Mouse (Mus musculus) left cerebral cortex, postnatal 10 days (tissue): ENCODE data around the gene Rgl1. TPM values are rescaled to one million over a fixed set of nuclear protein-coding genes. Genes with fewer than 3 reads are reported as not detected.

ENCODE experiments used
- DNase-seq, 2 experiments: peaks; one replicate each; pipeline ENCODE4 v3.0.0; 2021 to 2022; ENCODE audit warnings: low spot score in 2 of 2, mixed read lengths in 1 of 2; ENCODE audit errors: extremely low spot score in 1 of 2
- intact Hi-C: fragments of 180-260 bp; cut with DNase I; formaldehyde crosslinking; loops from one replicate; pipeline ENCODE4 v1.15.1; 2025
- total RNA-seq, 2 experiments: library from RNA; stranded (reverse); gene quantifications; 2 replicates each; pipeline ENCODE4 v1.2.3; 2021

Rgl1 gene
- total RNA-seq, 2 experiments from 2014 or later: 85.2 to 86.9 TPM

GRCm38 (mm10) chr1:152540304-152540887 is 225.8 kb downstream of the Rgl1 start:
- intact Hi-C loops: no loop called here
- no peak for DNase-seq

DNA sequence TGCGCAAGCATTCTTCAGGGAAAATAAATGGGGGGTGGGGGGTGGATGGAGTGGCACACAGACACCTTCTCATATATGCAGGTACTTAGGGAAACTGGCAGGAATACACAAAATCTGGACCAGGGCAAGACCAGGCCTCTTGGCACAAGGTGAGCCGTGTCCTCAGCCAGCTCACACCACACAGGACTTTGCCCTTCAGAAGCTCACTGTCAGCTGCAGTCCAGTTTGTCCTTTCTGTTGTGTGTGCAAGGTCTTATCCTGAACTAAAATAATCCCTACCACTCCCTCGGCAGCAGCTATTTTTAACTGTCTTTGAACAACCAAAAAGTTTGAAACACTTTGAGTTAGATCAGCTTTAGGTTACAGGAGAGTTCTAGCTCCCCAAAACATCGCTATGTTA is 227.3 kb downstream of the Rgl1 start:
- no peak for DNase-seq
- intact Hi-C loops: no loop called here

DNA sequence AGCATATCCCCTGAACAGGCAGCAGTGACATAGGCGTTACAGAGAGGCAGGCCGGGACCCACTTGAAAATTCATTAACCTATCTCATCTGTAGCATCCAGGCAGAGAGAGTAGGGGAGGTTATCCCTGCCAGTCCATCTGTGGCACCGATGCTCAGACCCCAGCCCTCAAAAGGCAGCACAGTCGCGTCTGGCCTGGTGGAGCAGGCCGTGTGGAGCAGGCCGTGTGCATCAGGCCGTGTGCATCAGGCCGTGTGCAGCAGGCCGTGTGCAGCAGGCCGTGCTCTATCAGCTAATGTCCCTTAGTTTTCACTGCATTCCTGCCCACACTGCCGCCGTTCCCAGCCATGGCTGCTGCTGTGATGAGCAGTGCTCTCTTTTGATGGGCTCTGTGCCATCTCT is 229.0 kb downstream of the Rgl1 start:
- no peak for DNase-seq
- intact Hi-C loops: no loop called here

GRCm38 (mm10) chr1:152536416-152537018 is 229.6 kb downstream of the Rgl1 start:
- DNase-seq: no peak
- intact Hi-C loops: no loop called here

GRCm38 (mm10) chr1:152534531-152534930 is 231.6 kb downstream of the Rgl1 start:
- intact Hi-C loops: loop anchor here (5.0 kb wide), 1 partner anchor 88 kb away; no protein-coding TSS in a partner anchor
- no peak for DNase-seq

GRCm38 (mm10) chr1:152531498-152531897 is 234.7 kb downstream of the Rgl1 start:
- DNase-seq: no peak
- intact Hi-C loops: loop anchor here (5.0 kb wide), 1 partner anchor 91 kb away; no protein-coding TSS in a partner anchor

DNA sequence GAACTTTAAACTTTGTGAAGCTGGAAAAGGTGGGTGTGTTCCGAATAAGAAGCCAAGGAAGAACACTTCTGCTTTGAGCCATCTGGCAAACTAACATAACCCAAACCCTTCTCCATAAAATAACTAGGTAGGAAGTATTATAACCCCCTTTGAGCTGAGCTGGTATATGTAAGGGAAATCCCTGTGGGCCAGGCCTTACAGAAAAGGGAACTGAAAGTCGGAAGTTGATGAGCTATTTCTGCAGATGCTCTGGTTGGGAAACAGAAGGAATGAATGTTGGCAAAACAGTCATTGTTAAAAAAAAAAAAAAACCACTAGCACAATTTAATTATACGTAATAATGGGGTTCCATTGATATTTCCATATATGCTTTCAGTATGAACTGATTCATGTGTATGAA is 237.4 kb downstream of the Rgl1 start:
- no peak for DNase-seq
- intact Hi-C loops: loop anchor here (10.0 kb wide), 1 partner anchor 316 kb away; no protein-coding TSS in a partner anchor

DNA sequence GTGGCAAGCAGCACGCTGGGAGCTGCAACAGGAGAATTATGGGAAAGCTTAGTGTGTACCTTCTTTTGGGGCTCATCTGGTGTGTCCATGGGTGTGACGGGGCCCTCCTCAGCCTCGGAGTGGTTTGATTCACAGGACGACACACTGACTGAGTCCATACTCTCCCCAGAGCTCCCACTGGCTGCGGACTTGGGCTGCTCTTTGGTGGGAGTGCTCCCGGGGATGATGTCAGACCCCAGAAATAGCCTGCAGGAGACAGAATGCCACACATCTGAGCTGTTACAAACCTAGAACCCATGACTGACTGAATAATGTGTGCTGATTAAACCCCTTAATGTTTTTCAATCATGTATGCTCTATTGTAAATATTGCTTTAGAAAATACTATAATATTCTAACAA is 237.9 kb downstream of the Rgl1 start:
- intact Hi-C loops: loop anchor here (10.0 kb wide), 1 partner anchor 317 kb away; no protein-coding TSS in a partner anchor
- DNase-seq: no peak

DNA sequence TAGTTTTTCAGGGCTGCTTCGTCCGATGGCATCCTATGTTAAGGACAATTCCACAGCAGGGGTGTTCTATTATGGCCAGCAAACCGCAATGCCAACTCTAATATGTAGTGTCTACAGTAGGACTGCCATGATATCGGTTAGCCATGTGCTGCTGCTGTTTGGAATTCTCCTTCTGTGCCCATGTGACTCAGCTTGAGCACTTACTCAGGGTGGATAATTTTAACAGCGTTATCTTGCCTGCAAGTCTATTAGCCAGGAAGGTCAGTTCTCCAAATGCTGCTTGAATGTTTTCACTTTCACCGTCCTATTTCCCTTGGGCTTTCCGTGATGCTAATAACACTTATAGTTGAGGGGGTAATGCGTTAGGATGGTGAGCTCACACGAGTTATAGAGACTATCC is 240.0 kb downstream of the Rgl1 start:
- no peak for DNase-seq
- intact Hi-C loops: loop anchor here (10.0 kb wide), 1 partner anchor 319 kb away; no protein-coding TSS in a partner anchor

- intact Hi-C loops: loop anchor here (2.0 to 10.0 kb wide), 3 partner anchors 222 to 320 kb away; partner anchors contain the start of genes Arpc5 and Rgl1
- DNase-seq: peak; percentile 64 to 69
Observed at GRCm38 (mm10) chr1:152524987-152525648, 241.0 kb downstream of the Rgl1 start.

DNA sequence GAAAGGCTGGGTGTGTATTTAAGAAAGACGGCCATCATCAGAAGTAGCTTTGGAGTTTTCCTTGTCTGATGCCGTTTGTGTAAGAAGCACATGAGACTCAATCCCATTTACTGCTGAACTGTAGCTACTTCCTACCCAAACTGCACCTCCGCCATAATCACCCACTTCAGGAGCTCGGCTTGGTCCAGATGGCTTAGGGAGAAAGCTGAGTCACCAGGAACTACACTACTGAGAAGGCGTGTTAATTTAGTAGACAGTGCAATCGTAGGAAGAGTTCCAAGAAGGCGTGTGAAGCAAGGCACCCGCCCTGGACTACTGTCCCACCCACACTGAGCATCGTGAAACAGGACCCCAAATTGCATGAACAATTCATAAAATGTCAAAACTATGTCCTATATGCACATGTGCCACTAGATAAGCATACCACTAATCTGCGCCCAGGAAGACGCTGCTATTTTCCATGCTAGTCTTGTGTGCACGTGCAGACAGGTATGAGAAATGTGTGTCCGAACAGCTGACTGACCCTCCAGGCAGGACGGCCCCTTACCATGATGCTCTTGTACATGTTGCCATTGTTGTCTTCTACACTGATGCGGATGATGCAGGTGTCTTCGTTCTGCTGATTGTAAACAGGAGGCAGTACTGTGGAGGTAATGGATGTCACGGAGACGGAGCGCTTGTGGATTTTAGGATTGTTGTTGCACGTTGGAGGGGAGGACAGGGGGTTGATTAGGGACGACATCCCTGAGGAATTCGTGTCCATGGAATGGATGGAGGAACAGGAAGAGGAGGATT is 241.9 kb downstream of the Rgl1 start:
- intact Hi-C loops: loop anchor here (2.0 to 10.0 kb wide), 3 partner anchors 223 to 321 kb away; partner anchors contain the start of genes Arpc5 and Rgl1
- no peak for DNase-seq

DNA sequence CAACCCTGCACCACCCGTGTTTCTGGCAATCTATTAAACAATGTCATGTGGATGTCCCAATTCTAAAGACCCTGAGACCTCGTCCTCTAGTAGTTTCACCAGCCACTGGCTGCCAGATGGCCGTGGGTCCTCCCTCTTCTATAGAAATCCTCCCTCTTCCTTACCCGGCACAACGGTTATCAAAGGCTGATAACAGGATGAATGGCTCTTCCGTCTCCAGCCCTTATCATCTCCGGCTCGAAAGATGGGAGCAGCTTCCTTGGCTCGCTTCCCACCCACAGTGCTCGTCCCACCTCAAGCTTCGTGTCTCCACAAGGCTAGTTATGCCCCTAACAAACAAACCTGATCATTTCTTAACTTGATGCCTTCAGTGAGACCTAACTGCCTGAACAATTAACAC is 242.9 kb downstream of the Rgl1 start:
- intact Hi-C loops: loop anchor here (5.0 to 10.0 kb wide), 2 partner anchors 244 to 322 kb away; partner anchors contain the start of genes Arpc5 and Rgl1
- no peak for DNase-seq

- intact Hi-C loops: loop anchor here (5.0 to 10.0 kb wide), 2 partner anchors 245 to 323 kb away; partner anchors contain the start of genes Arpc5 and Rgl1
- no peak for DNase-seq
Observed at GRCm38 (mm10) chr1:152522226-152522625, 243.9 kb downstream of the Rgl1 start.

GRCm38 (mm10) chr1:152520798-152521575 is 245.2 kb downstream of the Rgl1 start:
- peak; percentile 46 to 76 for DNase-seq

GRCm38 (mm10) chr1:152518971-152519370 is 247.2 kb downstream of the Rgl1 start:
- intact Hi-C loops: no loop called here
- DNase-seq: no peak

More at GRCm38 (mm10) chr1:152520798-152521575, 245.2 kb downstream of the Rgl1 start:
- intact Hi-C loops: loop anchor here (5.0 to 10.0 kb wide), 2 partner anchors 246 to 324 kb away; partner anchors contain the start of genes Arpc5 and Rgl1

DNA sequence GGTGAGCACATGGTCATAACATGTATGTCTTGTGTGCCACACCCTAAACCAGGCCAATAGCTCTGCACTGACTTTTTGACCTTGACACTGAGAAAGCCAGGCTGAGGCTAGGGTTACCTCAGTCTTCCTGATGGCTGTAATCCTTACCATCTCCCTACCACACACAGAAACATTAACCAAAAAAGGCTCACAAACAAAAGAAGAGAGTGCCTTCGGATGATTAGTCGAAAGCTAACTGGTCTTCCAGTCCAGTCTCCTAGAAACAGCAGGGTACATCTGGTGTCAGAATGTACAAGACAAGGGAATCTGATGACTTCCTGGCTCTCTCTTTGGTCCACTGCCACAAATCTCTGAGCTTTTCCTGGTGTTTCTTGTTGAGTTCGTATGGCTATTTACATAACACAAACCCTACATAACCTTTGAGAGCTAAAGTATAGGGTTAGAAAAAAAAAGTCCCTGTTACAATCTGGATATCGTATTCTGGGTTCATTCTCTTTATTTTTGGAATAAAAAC is 249.0 kb downstream of the Rgl1 start:
- intact Hi-C loops: no loop called here
- DNase-seq: no peak

GRCm38 (mm10) chr1:152514256-152514655 is 251.9 kb downstream of the Rgl1 start:
- DNase-seq: no peak
- intact Hi-C loops: no loop called here

GRCm38 (mm10) chr1:152511237-152511636 is 254.9 kb downstream of the Rgl1 start:
- DNase-seq: no peak
- intact Hi-C loops: no loop called here
